Mouse (Mus musculus) liver, adult 2 months (tissue): ENCODE data around the gene Abcd2. TPM values are rescaled to one million over a fixed set of nuclear protein-coding genes. Genes with fewer than 3 reads are reported as not detected.

ENCODE experiments used
- DNase-seq: peaks from one replicate; pipeline ENCODE4 v3.0.0-alpha.2; 2011; ENCODE audit warnings: low read depth, low spot score; ENCODE audit errors: extremely low read depth
- H3K27ac ChIP-seq: fragments of 200-500 bp; replicated peaks from 2 replicates; pipeline ENCODE4 v1.5.1; 2012; ENCODE audit warnings: low read depth, mild to moderate bottlenecking, control low read depth, inconsistent platforms, low read length; ENCODE audit not compliant: insufficient read depth
- H3K27me3 ChIP-seq: fragments of 200-500 bp; 2 replicates; pipeline ENCODE4 v1.6.1; 2012; ENCODE audit warnings: mild to moderate bottlenecking, moderate library complexity, low read length, inconsistent platforms; ENCODE audit not compliant: control insufficient read depth, insufficient read depth
- H3K36me3 ChIP-seq: fragments of 200-500 bp; 2 replicates; pipeline ENCODE4 v1.6.1; 2012; ENCODE audit warnings: low read length, inconsistent platforms; ENCODE audit not compliant: control insufficient read depth, insufficient read depth
- H3K4me1 ChIP-seq: fragments of 200-500 bp; 2 replicates; pipeline ENCODE4 v1.6.1; 2011; ENCODE audit warnings: low read length; ENCODE audit not compliant: control insufficient read depth, insufficient read depth
- H3K4me3 ChIP-seq: fragments of 200-500 bp; 2 replicates; pipeline ENCODE4 v1.5.1; 2011; ENCODE audit warnings: low read depth, mild to moderate bottlenecking, control low read depth, low read length, moderate library complexity; ENCODE audit not compliant: insufficient read depth
- H3K79me2 ChIP-seq: fragments of 200-500 bp; 2 replicates; pipeline ENCODE4 v1.6.1; 2012; ENCODE audit warnings: inconsistent platforms, mild to moderate bottlenecking, low read length, moderate library complexity; ENCODE audit not compliant: control insufficient read depth, insufficient read depth
- H3K9ac ChIP-seq: fragments of 200-500 bp; 2 replicates; pipeline ENCODE4 v1.6.1; 2012; ENCODE audit warnings: low read depth, mild to moderate bottlenecking, control low read depth, inconsistent platforms, low read length
- CTCF ChIP-seq: fragments of 200-500 bp; IDR thresholded peaks from 2 replicates; pipeline ENCODE4 v1.5.1; 2011; ENCODE audit warnings: low read depth, low read length, control low read depth
- POLR2A ChIP-seq: fragments of 200-500 bp; IDR thresholded peaks from 2 replicates; pipeline ENCODE4 v1.6.1; 2011; ENCODE audit warnings: low read length, control low read depth; ENCODE audit not compliant: insufficient read depth; ENCODE audit errors: extremely low read depth
- WGBS: fragments of 180-500 bp; shearing (Covaris S2); methylation state at CpG from one replicate; pipeline ENCODE4 v1.1.7; 2018; 5-methylcytosine and 5-hydroxymethylcytosine counted together
- polyA plus RNA-seq: library from polyadenylated mRNA; depleted of rRNA; stranded (reverse); fragments of >200 nt; gene quantifications from 2 replicates; pipeline ENCODE4 v1.2.3, GENCODE M21; 2012
- total RNA-seq: library from RNA; depleted of rRNA; stranded (reverse); fragments of >200 nt; gene quantifications from 2 replicates; pipeline ENCODE4 v1.2.3, GENCODE M21; 2014

Gene Abcd2
- total and polyA plus RNA-seq, 2 experiments = 5.6 to 42.0 TPM

GRCm38 (mm10) chr15:91124584-91124983 lies 67.0 kb downstream of the Abcd2 start:
- H3K27me3 ChIP-seq = no peaks in the 10 kb centered on the region
- no peak overlapping the region for H3K27ac ChIP-seq
- H3K4me1 ChIP-seq = no peaks in the 10 kb centered on the region
- no peaks in the 10 kb centered on the region for H3K79me2 ChIP-seq
- TF ChIP-seq CTCF (no peak), POLR2A (no peak)
- DNase-seq = peak; percentile 65
- H3K4me3 ChIP-seq = no peak overlapping the region
- 44% methylated on average over 4 of the region's 4 CpGs for WGBS
- H3K9ac ChIP-seq = no peak overlapping the region
- no peaks in the 10 kb centered on the region for H3K36me3 ChIP-seq

- no peaks in the 10 kb centered on the region for H3K79me2 ChIP-seq
- no peaks in the 10 kb centered on the region for H3K27me3 ChIP-seq
- H3K4me3 ChIP-seq = no peak overlapping the region
- TF ChIP-seq POLR2A (no peak), CTCF (no peak)
- H3K36me3 ChIP-seq = no peaks in the 10 kb centered on the region
- no peaks in the 10 kb centered on the region for H3K4me1 ChIP-seq
- no peak overlapping the region for H3K9ac ChIP-seq
- DNase-seq = peak; percentile 28
- H3K27ac ChIP-seq = no peak overlapping the region
- WGBS = 65% methylated on average over 7 of the region's 7 CpGs
These were observed 78.9 kb downstream of the Abcd2 start for GRCm38 (mm10) chr15:91112555-91113209.

GRCm38 (mm10) chr15:91108102-91108659 lies 83.4 kb downstream of the Abcd2 start:
- Histone ChIP-seq H3K4me3 (no peak overlapping the region), H3K4me1 (peaks cover 2% of the 10 kb centered on the region; the same call in 1 of the 2 replicates), H3K27ac (no peak overlapping the region), H3K79me2 (no peaks in the 10 kb centered on the region), H3K9ac (no peak overlapping the region), H3K27me3 (no peaks in the 10 kb centered on the region), H3K36me3 (no peaks in the 10 kb centered on the region)
- no peak for TF ChIP-seq POLR2A
- no peak for TF ChIP-seq CTCF
- WGBS = 79% methylated on average over 5 of the region's 5 CpGs
- no peak for DNase-seq

- H3K79me2 ChIP-seq = no peaks in the 10 kb centered on the region
- H3K27ac ChIP-seq = no peak overlapping the region
- peaks cover 2% of the 10 kb centered on the region; the same call in 1 of the 2 replicates for H3K4me1 ChIP-seq
- no peaks in the 10 kb centered on the region for H3K27me3 ChIP-seq
- no peaks in the 10 kb centered on the region for H3K36me3 ChIP-seq
- TF ChIP-seq POLR2A (no peak), CTCF (no peak)
- no peak for DNase-seq
- WGBS = 67% methylated on average over 3 of the region's 3 CpGs
- H3K9ac ChIP-seq = no peak overlapping the region
- H3K4me3 ChIP-seq = no peak overlapping the region
These were observed 86.7 kb downstream of the Abcd2 start for GRCm38 (mm10) chr15:91104934-91105333.

GRCm38 (mm10) chr15:91104276-91104675 lies 87.3 kb downstream of the Abcd2 start:
- Histone ChIP-seq H3K9ac (no peak overlapping the region), H3K79me2 (no peaks in the 10 kb centered on the region), H3K27me3 (no peaks in the 10 kb centered on the region), H3K4me3 (no peak overlapping the region), H3K4me1 (peaks cover 2% of the 10 kb centered on the region; the same call in 1 of the 2 replicates), H3K36me3 (no peaks in the 10 kb centered on the region), H3K27ac (no peak overlapping the region)
- 92% methylated on average over 1 of the region's 1 CpGs for WGBS
- no peak for TF ChIP-seq POLR2A
- no peak for TF ChIP-seq CTCF
- no peak for DNase-seq

GRCm38 (mm10) chr15:91103814-91104213 lies 87.8 kb downstream of the Abcd2 start:
- no peak overlapping the region for H3K9ac ChIP-seq
- peak; percentile 88 for DNase-seq
- TF ChIP-seq CTCF (no peak), POLR2A (no peak)
- H3K36me3 ChIP-seq = no peaks in the 10 kb centered on the region
- no peaks in the 10 kb centered on the region for H3K27me3 ChIP-seq
- no peak overlapping the region for H3K4me3 ChIP-seq
- peaks cover 2% of the 10 kb centered on the region; the same call in 1 of the 2 replicates for H3K4me1 ChIP-seq
- 29% methylated on average over 14 of the region's 14 CpGs for WGBS
- H3K79me2 ChIP-seq = no peaks in the 10 kb centered on the region
- H3K27ac ChIP-seq = no peak overlapping the region
